Mouse (Mus musculus) CD4-positive, CD25-positive, alpha-beta regulatory T cell, adult 9 weeks (primary cell): Measurements from ENCODE around the gene Pds5b. TPM values are rescaled to one million over a fixed set of nuclear protein-coding genes. Genes with fewer than 3 reads are reported as not detected.

Experiments used
- polyA plus RNA-seq: library from polyadenylated mRNA; unstranded; fragments of 100-300 nt; shearing (Covaris generic); gene quantifications from one replicate; pipeline ENCODE4 v1.2.1, GENCODE M21; 2017

Pds5b gene
- 34.2 TPM for polyA plus RNA-seq

GRCm38 (mm10) chr5:150673153-150673835 is at the start of gene Pds5b:
Gene Pds5b, plus strand, starts transcription at chr5:150673739.

GRCm38 (mm10) chr5:150666133-150666739 is 7.3 kb upstream of the Pds5b start, which contains the start of gene N4bp2l2:
Gene N4bp2l2, minus strand, starts transcription at chr5:150666183.

Other genes starting within 250 kb of the Pds5b start
- not detected for gene Zar1l, start 155.6 kb upstream of the Pds5b start, polyA plus RNA-seq
- gene Brca2, start 151.1 kb upstream of the Pds5b start, polyA plus RNA-seq = 6.7 TPM
- gene N4bp2l1, start 76.6 kb upstream of the Pds5b start, polyA plus RNA-seq = 87.5 TPM
- gene N4bp2l2, start 7.6 kb upstream of the Pds5b start, polyA plus RNA-seq = 95.3 TPM